Mouse (Mus musculus): ENCODE measurements around the gene Sap30bp.

Sap30bp gene

GRCm38 (mm10) chr11:115955195-115955858, 22.2 kb downstream of the Sap30bp start:
- DNase-seq (ENCODE audit: inconsistent age in 2 of 2, low spot score in 1 of 2): peak in 1 of 2 experiments; percentile 56

- DNase-seq (ENCODE audit: inconsistent age in 2 of 2, low spot score in 1 of 2): no peak
Measured at GRCm38 (mm10) chr11:115956453-115956852, 23.4 kb downstream of the Sap30bp start.

- DNase-seq (ENCODE audit: inconsistent age in 2 of 2, low spot score in 1 of 2): no peak
Measured at GRCm38 (mm10) chr11:115957971-115958370, 24.9 kb downstream of the Sap30bp start.

DNA sequence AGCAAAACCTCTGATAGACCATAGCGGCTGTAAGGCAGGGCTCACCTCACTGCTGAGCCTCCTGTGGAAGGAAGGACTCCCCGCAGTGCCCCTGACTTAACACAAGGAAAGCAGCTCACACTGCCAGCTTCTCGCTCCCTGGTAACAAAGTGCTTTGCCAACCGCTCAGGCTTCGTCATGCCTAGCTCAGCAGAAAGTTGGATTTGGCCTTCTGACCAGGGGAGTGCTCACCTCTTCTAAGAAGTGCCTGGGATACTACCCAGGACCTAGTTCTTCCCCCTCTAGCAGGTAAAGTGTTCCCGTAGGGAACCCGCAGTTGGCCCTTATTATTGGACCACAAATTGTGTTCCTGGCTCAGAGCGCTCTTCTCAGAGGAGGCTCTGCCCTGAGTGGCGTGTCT, 25.9 kb downstream of the Sap30bp start:
- DNase-seq (ENCODE audit: inconsistent age in 2 of 2, low spot score in 1 of 2): no peak

DNA sequence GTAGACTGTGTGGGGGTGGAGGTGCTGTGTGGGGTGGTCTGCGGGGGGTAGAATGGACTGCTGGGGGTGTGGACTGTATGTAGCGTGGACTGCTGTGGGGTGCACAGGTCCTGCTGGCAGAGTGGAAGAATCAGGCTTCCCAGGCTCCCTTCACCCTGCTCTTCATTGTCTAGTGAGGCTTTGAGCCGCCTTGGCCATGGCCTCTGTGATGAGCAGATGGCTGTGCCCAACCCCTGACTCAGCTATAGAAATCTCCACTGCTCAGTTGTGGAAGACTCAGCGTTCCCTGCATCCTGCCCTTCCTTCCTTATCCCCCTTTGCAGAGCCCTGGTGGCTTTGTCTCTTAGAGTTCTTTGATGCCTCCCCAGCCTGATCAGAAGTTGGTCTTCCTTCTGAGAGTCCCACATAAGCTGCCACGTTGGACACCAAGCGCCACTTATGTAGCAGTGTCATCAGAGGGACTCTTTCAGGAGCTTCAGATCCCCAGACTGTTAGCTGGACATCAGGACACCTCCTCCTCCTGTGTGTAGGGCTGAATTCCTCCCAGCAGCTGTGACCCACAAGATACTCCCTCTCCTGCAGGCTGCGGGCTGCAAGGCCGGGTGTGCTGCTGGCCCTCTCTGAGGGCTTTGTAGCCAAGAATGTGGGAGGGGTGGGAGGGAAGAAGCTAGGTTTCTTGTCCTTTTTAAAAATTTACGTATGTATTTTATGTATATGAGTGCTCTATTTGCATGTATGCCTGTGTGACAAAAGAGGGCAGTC, 29.8 kb downstream of the Sap30bp start:
- peak; percentile 33 to 62 for DNase-seq (ENCODE audit: inconsistent age in 2 of 2, low spot score in 1 of 2)

- DNase-seq (ENCODE audit: inconsistent age in 2 of 2, low spot score in 1 of 2): peak; percentile 82 to 89
Measured at GRCm38 (mm10) chr11:115964977-115965604, 32.0 kb downstream of the Sap30bp start.

- no peak for DNase-seq (ENCODE audit: inconsistent age in 2 of 2, low spot score in 1 of 2)
Measured at GRCm38 (mm10) chr11:115968731-115969405, 35.8 kb downstream of the Sap30bp start.

GRCm38 (mm10) chr11:115970006-115970673, 37.1 kb downstream of the Sap30bp start:
- no peak for DNase-seq (ENCODE audit: inconsistent age in 2 of 2, low spot score in 1 of 2)

GRCm38 (mm10) chr11:115971016-115971415, 37.9 kb downstream of the Sap30bp start:
- no peak for DNase-seq (ENCODE audit: inconsistent age in 2 of 2, low spot score in 1 of 2)

GRCm38 (mm10) chr11:115974309-115975082, 41.4 kb downstream of the Sap30bp start, which contains the start of gene Itgb4:
Gene Itgb4, plus strand, starts transcription at chr11:115974709.
- DNase-seq (ENCODE audit: inconsistent age in 2 of 2, low spot score in 1 of 2): peak in 1 of 2 experiments; percentile 25

DNA sequence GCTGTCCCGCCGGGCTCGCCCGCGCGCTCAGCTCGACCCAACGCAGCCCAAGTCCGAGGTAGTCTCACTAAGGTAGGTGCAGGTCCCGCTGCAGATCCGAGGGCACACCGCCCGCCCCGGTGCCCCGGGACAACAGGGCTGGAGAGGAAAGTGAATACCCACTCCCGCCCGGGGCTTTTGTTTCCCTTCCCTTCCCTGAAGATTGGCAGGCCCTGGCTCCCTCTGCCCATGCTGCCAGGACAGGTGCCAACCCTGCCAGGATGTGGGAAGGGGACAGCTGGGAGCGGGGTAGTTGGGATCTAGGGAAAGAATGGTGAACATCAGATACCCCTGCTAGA, 42.0 kb downstream of the Sap30bp start:
- no peak for DNase-seq (ENCODE audit: inconsistent age in 2 of 2, low spot score in 1 of 2)

DNA sequence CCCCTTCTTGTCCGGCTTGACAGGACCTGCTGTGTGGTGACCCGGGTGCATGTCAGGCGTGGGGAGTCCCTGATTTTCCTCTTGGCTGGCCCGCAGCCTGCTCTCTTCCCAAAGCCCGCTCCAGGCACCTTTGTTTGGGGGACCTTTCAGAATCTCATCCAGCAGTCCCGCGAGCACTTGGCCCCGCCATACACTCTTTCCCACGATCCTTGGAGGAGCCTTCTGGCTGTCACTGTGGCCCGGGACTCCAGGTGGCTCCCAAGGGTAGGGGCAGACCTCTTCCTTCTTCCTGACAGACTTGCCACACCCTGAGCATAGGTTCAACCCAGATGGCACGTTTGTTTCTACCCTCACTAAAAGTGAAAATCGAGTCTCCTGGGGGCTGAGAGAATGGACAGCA, 42.5 kb downstream of the Sap30bp start:
- no peak for DNase-seq (ENCODE audit: inconsistent age in 2 of 2, low spot score in 1 of 2)

DNA sequence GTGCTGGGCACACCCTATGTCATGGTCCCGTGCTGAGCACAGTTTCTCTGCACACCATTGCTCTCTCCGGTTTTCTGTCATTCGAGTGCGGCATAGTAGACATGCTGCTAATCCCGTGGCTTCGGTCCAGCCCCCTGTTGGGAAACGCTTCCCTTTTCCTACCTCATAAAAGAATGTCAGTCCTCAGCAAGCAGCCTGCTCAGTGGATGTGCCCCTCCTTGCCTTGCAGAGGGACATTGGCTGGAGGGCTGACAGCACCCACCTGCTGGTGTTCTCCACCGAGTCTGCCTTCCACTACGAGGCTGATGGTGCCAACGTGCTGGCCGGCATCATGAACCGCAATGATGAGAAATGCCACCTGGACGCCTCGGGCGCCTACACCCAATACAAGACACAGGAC, 49.4 kb downstream of the Sap30bp start:
- DNase-seq (ENCODE audit: inconsistent age in 2 of 2, low spot score in 1 of 2): no peak

DNA sequence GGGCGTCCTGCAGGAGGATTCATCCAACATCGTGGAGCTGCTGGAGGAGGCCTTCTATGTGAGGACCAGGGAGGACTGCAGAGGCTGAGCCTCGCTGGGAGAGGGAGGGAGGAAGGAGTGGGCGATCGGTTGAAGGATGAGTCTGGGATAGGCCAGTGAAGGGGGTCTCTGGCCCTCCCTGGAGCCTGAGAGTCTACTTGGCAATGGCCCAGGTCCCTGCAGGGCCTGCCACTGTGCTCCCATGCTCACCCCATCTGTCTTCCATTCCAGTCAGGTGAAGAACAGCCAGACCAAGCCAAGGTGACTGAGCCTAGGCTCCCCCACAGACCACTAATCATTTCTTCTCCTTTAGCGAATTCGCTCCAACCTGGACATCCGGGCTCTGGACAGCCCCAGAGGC, 50.2 kb downstream of the Sap30bp start:
- no peak for DNase-seq (ENCODE audit: inconsistent age in 2 of 2, low spot score in 1 of 2)

DNA sequence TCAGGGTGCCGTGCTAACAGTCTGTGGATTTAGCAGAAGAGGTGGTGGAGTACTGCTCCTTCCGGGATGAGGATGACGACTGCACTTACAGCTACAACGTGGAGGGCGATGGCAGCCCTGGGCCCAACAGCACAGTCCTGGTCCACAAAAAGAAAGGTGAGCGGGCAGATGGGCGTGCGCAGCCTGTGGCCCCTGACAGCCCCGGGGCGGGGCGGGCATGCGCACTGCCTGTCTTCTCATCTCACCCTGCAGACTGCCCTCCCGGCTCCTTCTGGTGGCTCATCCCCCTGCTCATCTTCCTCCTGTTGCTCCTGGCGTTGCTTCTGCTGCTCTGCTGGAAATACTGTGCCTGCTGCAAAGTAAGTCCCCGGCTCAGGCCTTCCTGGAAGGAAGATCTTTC, 56.6 kb downstream of the Sap30bp start:
- DNase-seq (ENCODE audit: inconsistent age in 2 of 2, low spot score in 1 of 2): no peak

- DNase-seq (ENCODE audit: inconsistent age in 2 of 2, low spot score in 1 of 2): no peak
Measured at GRCm38 (mm10) chr11:115992098-115992497, 59.0 kb downstream of the Sap30bp start.

GRCm38 (mm10) chr11:115995256-115995655, 62.2 kb downstream of the Sap30bp start:
- DNase-seq (ENCODE audit: inconsistent age in 2 of 2, low spot score in 1 of 2): peak; percentile 53 to 72

DNA sequence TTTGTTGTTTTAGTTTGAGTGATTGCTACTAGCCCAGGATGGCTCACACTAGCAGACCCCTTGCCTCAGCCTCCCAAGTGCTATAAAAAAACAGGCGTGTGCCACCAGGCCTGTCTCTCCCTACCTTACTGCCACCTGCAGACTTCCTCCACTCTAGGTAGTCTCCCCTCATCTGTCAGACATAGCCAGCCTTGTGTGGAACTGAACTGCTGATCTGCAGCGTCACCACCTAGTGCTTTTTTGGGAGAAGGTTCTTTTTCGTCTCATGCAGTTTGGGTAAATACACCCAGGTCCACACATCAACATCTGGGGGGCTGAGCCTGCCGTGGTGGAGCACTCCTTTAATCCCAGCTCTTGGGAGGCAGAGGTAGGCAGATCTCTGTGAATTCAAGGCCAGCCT, 64.0 kb downstream of the Sap30bp start:
- no peak for DNase-seq (ENCODE audit: inconsistent age in 2 of 2, low spot score in 1 of 2)

- DNase-seq (ENCODE audit: inconsistent age in 2 of 2, low spot score in 1 of 2): no peak
Measured at GRCm38 (mm10) chr11:115997662-115998061, 64.6 kb downstream of the Sap30bp start.

GRCm38 (mm10) chr11:115999027-115999426, 65.9 kb downstream of the Sap30bp start:
- DNase-seq (ENCODE audit: inconsistent age in 2 of 2, low spot score in 1 of 2): no peak

All from adrenal gland, adult (tissue).